Mouse (Mus musculus) heart, embryonic 11.5 days (tissue): ENCODE data around the gene Vcp. TPM values are rescaled to one million over a fixed set of nuclear protein-coding genes. Genes with fewer than 3 reads are reported as not detected.
"Not testable (repeated sequence)": the region's sequence is repeated elsewhere in the genome, so short reads cannot be mapped to it uniquely, and the experiment has no call there.

Source experiments
- ATAC-seq: fragments of 200-750 bp; cut with Nextera tagmentation; replicated peaks from 2 replicates; pipeline ENCODE4 v1.8.0; 2017; ENCODE audit warnings: moderate library complexity; ENCODE audit not compliant: insufficient number of reproducible peaks, low FRiP score, low TSS enrichment
- H3K27ac ChIP-seq: fragments of 300-500 bp; sonication (generic); 2 replicates; pipeline ENCODE4 v1.5.1; 2014; ENCODE audit warnings: mild to moderate bottlenecking, low read depth, low read length
- H3K27me3 ChIP-seq: fragments of 300-500 bp; sonication (generic); 2 replicates; pipeline ENCODE4 v1.6.1; 2014; ENCODE audit warnings: mild to moderate bottlenecking, low read length, mixed read lengths; ENCODE audit not compliant: control insufficient read depth, insufficient read depth
- H3K36me3 ChIP-seq: fragments of 300-500 bp; sonication (generic); 2 replicates; pipeline ENCODE4 v1.6.1; 2014; ENCODE audit warnings: mild to moderate bottlenecking, low read length, moderate library complexity, mixed read lengths; ENCODE audit not compliant: control insufficient read depth, insufficient read depth
- H3K4me1 ChIP-seq: fragments of 300-500 bp; sonication (generic); 2 replicates; pipeline ENCODE4 v1.6.1; 2014; ENCODE audit warnings: low read length; ENCODE audit not compliant: control insufficient read depth, insufficient read depth
- H3K4me2 ChIP-seq: fragments of 300-500 bp; sonication (generic); 2 replicates; pipeline ENCODE4 v1.6.1; 2014; ENCODE audit warnings: mild to moderate bottlenecking, moderate library complexity
- H3K4me3 ChIP-seq: fragments of 300-500 bp; sonication (generic); 2 replicates; pipeline ENCODE4 v1.5.1; 2014; ENCODE audit warnings: low read depth, low read length
- H3K9ac ChIP-seq: fragments of 300-500 bp; sonication (generic); 2 replicates; pipeline ENCODE4 v1.6.1; 2014; ENCODE audit warnings: mild to moderate bottlenecking, low read depth, low read length, moderate library complexity
- H3K9me3 ChIP-seq: fragments of 300-500 bp; sonication (generic); replicated peaks from 2 replicates; pipeline ENCODE4 v1.6.1; 2016; ENCODE audit warnings: low read length; ENCODE audit not compliant: control insufficient read depth
- WGBS: fragments of 180-500 bp; shearing (Covaris S2); extraction: QIAGEN DNeasy Blood & Tissue Kit; methylation state at CpG from one replicate; pipeline ENCODE4 v1.1.7; 2014; ENCODE audit not compliant: insufficient replicate concordance; 5-methylcytosine and 5-hydroxymethylcytosine counted together
- polyA plus RNA-seq: library from polyadenylated mRNA; unstranded; fragments of >200 nt; fragmentation: Nextera tagmentation; extraction: Ambion mirVana; gene quantifications from 2 replicates; pipeline ENCODE4 v1.2.1, GENCODE M21; 2014

The Vcp gene
- polyA plus RNA-seq, 1 experiment from 2014 or later: 472 TPM

DNA sequence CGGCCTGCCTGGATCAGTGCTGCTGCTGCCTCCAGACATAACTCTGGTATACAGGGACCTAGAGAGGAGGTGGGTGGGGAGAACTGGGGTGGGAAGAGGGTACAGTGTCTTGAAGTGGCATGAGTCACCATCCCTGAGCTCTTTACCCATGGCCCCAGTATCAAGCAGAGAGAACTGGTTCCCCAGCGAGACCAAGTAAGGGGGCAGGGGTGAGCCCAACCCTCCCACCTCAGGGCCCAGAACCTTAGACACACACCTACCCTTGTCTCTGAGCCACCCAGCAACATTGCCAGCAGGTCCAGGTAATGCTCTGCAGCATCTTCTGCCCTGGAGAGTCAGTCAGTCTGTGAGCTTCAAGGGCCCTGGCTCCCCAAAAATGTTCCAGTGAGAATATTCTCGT is 4.6 kb upstream of the Vcp start:
- Histone ChIP-seq H3K9me3 (no peaks in the 10 kb centered on the region), H3K27me3 (no peaks in the 10 kb centered on the region), H3K4me3 (no peak overlapping the region), H3K9ac (no peak overlapping the region), H3K4me2 (no peak overlapping the region), H3K27ac (no peak overlapping the region), H3K36me3 (no peaks in the 10 kb centered on the region), H3K4me1 (peaks cover 7% of the 10 kb centered on the region; the same call in 1 of the 2 replicates)
- WGBS: 94% methylated on average over 3 of the region's 3 CpGs
- no peak for ATAC-seq

DNA sequence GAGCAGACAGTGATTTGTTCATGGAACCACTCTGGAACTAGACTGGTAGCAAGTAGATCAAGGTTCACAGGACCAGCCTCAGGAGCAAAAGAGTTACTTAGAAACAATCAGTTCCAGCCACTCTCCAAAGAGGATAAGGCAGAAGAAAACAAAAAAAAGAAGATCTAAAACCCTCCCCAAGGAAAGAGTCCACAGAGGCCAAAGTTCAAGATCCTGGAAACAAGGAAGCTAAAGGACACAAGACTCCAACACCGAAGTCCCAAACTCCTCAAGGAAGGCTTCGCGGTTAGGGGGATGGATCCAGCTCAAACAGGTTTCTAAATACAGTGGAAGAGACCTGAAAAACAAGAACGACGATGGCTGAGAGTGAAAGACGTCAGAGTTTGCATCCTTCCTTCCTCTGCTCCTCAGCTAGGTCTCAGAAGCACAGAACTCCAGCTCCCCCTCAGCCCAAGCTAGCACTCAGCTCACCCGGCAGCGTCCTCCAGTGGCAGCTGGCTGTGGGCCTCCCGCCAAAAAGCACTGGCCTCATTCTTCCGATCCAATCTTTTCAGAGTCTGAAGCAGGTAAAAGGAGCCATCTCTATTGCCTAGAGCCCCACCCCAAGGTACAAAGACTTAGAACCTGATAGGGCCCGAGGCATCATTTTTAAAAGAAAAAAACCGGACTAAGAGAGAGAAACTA is 2.6 kb upstream of the Vcp start:
- ATAC-seq: no peak
- no peak overlapping the region for H3K4me2 ChIP-seq
- H3K4me1 ChIP-seq: peaks cover 6% of the 10 kb centered on the region; the same call in 1 of the 2 replicates
- no peaks in the 10 kb centered on the region for H3K36me3 ChIP-seq
- no peaks in the 10 kb centered on the region for H3K27me3 ChIP-seq
- 79% methylated on average over 12 of the region's 12 CpGs for WGBS
- no peaks in the 10 kb centered on the region for H3K9me3 ChIP-seq
- no peak overlapping the region for H3K27ac ChIP-seq
- no peak overlapping the region for H3K4me3 ChIP-seq
- H3K9ac ChIP-seq: no peak overlapping the region

- Histone ChIP-seq H3K4me1 (peaks cover 12% of the 10 kb centered on the region; the same call in 1 of the 2 replicates), H3K9me3 (no peaks in the 10 kb centered on the region), H3K27me3 (no peaks in the 10 kb centered on the region), H3K9ac (no peak overlapping the region), H3K27ac (no peak overlapping the region), H3K4me3 (no peak overlapping the region), H3K4me2 (no peak overlapping the region), H3K36me3 (no peaks in the 10 kb centered on the region; the same call in 1 of the 2 replicates)
- 90% methylated on average over 2 of the region's 2 CpGs for WGBS
- no peak for ATAC-seq
These were observed 965 bp upstream of the Vcp start for GRCm38 (mm10) chr4:43001272-43001671.

DNA sequence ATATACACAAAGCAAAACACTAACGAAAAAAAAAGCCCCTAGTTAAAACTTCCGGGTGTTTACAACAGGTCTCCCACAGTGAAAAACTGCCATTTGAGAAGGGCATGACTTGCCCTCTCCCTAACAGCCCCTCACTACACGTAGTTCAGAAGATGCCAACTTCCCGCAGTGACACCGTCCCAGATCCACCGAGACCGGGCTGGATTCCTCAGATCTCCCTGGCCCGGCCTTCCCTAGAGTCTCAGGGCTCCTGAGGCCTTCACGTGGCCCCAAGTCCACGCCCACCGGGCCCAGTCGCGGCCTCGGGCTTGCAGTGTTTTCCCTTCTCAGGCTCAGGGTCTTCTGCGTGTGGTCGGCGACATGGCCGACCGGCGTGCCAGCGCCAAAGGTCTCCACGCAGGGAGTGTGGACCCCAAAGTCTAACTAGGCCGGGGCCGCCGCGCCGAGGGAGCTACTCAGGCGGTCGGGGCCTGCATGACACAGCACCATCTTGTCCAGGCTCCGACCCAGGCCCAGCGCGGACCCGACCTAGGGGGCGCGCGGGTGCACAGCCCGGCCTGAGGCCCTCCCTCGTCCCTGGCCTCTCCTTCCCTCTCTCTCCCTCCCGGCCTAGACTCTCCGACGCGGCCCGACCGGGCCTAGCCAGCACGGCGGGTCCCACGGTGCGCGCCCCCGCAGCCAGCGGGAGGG is 711 bp downstream of the Vcp start:
- Histone ChIP-seq H3K27me3 (no peaks in the 10 kb centered on the region), H3K4me2 (peak overlapping the region; percentile 91), H3K9me3 (no peaks in the 10 kb centered on the region), H3K27ac (peak overlapping the region; percentile 100), H3K4me1 (peaks cover 12% of the 10 kb centered on the region; the same call in 1 of the 2 replicates), H3K9ac (peak overlapping the region; percentile 97), H3K4me3 (peak overlapping the region; percentile 95), H3K36me3 (peaks cover 5% of the 10 kb centered on the region; the same call in 1 of the 2 replicates)
- WGBS: 0% methylated on average over 51 of the region's 51 CpGs
- ATAC-seq: peak; percentile 78

GRCm38 (mm10) chr4:42998022-42998421 is 2.3 kb downstream of the Vcp start:
- H3K4me2 ChIP-seq: peak overlapping the region; percentile 91
- no peaks in the 10 kb centered on the region for H3K9me3 ChIP-seq
- peaks cover 12% of the 10 kb centered on the region; the same call in 1 of the 2 replicates for H3K4me1 ChIP-seq
- no peaks in the 10 kb centered on the region for H3K27me3 ChIP-seq
- peaks cover 14% of the 10 kb centered on the region for H3K36me3 ChIP-seq
- no peak for ATAC-seq
- WGBS: 46% methylated on average over 2 of the region's 2 CpGs
- peak overlapping the region; percentile 67 for H3K27ac ChIP-seq
- peak overlapping the region; percentile 29; the same call in 1 of the 2 replicates for H3K9ac ChIP-seq
- H3K4me3 ChIP-seq: peak overlapping the region; percentile 95

DNA sequence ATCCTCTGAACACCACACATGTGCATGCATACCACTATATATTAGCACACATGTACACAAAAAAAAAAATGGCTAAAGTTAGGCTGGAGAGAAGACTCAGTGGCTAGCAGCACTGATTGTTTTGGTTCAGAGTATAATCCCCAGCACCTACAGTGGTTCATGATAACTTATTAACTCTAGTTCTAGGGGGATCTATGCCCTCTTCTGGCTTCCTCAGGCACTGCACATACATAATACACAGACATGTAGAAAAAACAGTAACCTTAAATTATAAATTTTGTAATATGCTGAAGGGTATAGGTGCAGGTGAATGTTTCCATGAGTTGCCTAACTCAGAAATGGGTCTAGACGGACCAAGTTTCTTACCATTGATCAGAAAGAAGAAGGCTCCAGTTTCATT is 12.0 kb downstream of the Vcp start:
- no peaks in the 10 kb centered on the region for H3K4me1 ChIP-seq
- H3K36me3 ChIP-seq: peaks cover 56% of the 10 kb centered on the region
- no peak overlapping the region for H3K27ac ChIP-seq
- 78% methylated on average over 1 of the region's 1 CpGs for whole genome bisulfite sequencing
- no peak overlapping the region for H3K9ac ChIP-seq
- H3K4me2 ChIP-seq: no peak overlapping the region
- no peaks in the 10 kb centered on the region for H3K9me3 ChIP-seq
- H3K4me3 ChIP-seq: no peak overlapping the region
- H3K27me3 ChIP-seq: no peaks in the 10 kb centered on the region
- ATAC-seq: no peak

GRCm38 (mm10) chr4:42980467-42980866 is 19.8 kb downstream of the Vcp start:
- H3K4me1 ChIP-seq, H3K9me3 ChIP-seq, H3K4me3 ChIP-seq, H3K27me3 ChIP-seq, H3K9ac ChIP-seq, H3K27ac ChIP-seq, H3K4me2 ChIP-seq, ATAC-seq: not testable (repeated sequence)
- H3K36me3 ChIP-seq: peaks cover 41% of the 10 kb centered on the region
- 89% methylated on average over 7 of the region's 8 CpGs for WGBS

DNA sequence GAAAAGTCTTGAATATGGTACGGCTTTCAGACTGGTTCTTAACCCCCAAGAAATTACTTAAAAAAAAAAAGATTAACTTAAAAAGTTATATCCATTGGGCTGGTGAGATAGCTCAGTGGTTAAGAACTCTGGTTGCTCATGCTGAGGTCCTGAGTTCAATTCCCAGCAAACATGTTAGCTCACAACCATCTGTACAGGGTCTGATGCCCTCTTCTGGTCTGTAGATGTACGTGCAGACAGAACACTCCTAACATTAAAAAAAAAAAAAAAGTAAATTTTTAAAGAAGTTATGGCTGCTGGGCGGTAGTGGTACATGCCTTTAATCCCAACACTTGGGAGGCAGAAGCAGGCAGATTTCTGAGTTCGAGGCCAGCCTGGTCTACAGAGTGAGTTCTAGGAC is 22.2 kb downstream of the Vcp start:
- Histone ChIP-seq H3K27me3 (no peaks in the 10 kb centered on the region), H3K9ac (no peak overlapping the region), H3K4me2 (no peak overlapping the region), H3K4me3 (no peak overlapping the region), H3K9me3 (no peaks in the 10 kb centered on the region), H3K36me3 (peaks cover 23% of the 10 kb centered on the region), H3K4me1 (peaks cover 5% of the 10 kb centered on the region; the same call in 1 of the 2 replicates), H3K27ac (no peak overlapping the region)
- no peak for ATAC-seq
- WGBS: 94% methylated on average over 4 of the region's 4 CpGs
